Mouse (Mus musculus): ENCODE results near the gene Slc37a1. TPM values are rescaled to one million over a fixed set of nuclear protein-coding genes. Genes with fewer than 3 reads are reported as not detected.

Gene Slc37a1
- polyA plus RNA-seq, 1 experiment from 2014 or later = 3.9 TPM

DNA sequence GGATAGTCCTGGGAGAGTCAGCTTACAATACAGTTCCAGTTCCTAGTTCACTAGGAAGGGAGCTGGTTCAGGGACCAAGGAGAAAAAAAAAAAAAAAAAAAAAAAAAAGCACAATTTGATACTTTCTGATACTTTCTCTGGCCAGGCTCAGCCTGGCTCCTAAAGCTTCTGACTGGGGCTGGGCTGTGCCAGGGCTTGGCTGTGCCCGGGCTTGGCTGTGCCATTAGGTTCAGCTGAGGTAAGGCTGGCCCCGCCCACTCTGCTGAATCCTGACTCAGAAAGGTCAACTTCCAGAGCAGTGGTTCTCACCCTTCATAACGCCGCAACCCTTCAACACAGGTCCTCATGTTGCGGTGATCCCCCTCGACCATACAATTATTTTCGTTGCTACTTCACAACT, 26.2 kb upstream of the Slc37a1 start:
- H3K9me3 ChIP-seq (replicated peaks; ENCODE audit: low read length) = no peaks in the 10 kb centered on the region
- no peak overlapping the region for H3K27ac ChIP-seq
- no peak overlapping the region for H3K9ac ChIP-seq (ENCODE audit: low read depth, low read length)
- no peaks in the 10 kb centered on the region for H3K4me1 ChIP-seq (replicated peaks; ENCODE audit: insufficient read depth, low read length)
- H3K27me3 ChIP-seq (ENCODE audit: insufficient read depth, low read length) = no peaks in the 10 kb centered on the region
- ATAC-seq (replicated peaks; ENCODE audit: low FRiP score, low read depth) (no peak), DNase-seq (ENCODE audit: low spot score) (no peak)
- no peaks in the 10 kb centered on the region for H3K36me3 ChIP-seq (ENCODE audit: insufficient read depth, low read length)
- 48% methylated on average over 7 of the region's 7 CpGs for WGBS
- no peak overlapping the region for H3K4me2 ChIP-seq (ENCODE audit: low read length)
- no peak overlapping the region for H3K4me3 ChIP-seq (replicated peaks; ENCODE audit: low read depth, low read length)
- TF ChIP-seq CTCF (IDR thresholded peaks at IDR 0.05; ENCODE audit: low read depth) = no peak

DNA sequence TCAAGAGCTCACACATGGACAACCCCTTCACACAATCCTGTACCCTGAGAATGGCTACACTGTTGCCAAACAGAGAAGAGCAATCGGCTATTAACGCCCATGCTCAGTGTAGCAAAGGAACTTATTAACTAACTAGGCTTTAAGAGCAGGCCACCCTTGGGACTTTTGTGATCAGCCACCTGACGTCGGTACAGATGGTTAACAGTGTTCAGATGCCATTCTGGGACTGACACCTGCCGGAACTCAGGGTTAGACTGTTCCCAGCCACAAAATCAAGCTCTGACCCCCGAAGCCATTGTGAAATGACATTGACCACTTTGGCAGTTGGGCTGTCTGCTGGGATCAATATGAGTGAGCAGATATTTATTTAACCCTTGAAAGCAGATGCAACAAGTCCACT, 25.2 kb upstream of the Slc37a1 start:
- no peak for DNase-seq (ENCODE audit: low spot score)
- Histone ChIP-seq H3K36me3 (ENCODE audit: insufficient read depth, low read length) (no peaks in the 10 kb centered on the region), H3K9ac (ENCODE audit: low read depth, low read length) (no peak overlapping the region), H3K4me1 (replicated peaks; ENCODE audit: insufficient read depth, low read length) (no peaks in the 10 kb centered on the region), H3K9me3 (replicated peaks; ENCODE audit: low read length) (no peaks in the 10 kb centered on the region), H3K4me2 (ENCODE audit: low read length) (no peak overlapping the region), H3K4me3 (replicated peaks; ENCODE audit: low read depth, low read length) (no peak overlapping the region), H3K27me3 (ENCODE audit: insufficient read depth, low read length) (no peaks in the 10 kb centered on the region), H3K27ac (no peak overlapping the region)
- no peak for TF ChIP-seq CTCF (IDR thresholded peaks at IDR 0.05; ENCODE audit: low read depth)
- WGBS = 67% methylated on average over 6 of the region's 6 CpGs
- ATAC-seq (replicated peaks; ENCODE audit: low FRiP score, low read depth) = no peak

DNA sequence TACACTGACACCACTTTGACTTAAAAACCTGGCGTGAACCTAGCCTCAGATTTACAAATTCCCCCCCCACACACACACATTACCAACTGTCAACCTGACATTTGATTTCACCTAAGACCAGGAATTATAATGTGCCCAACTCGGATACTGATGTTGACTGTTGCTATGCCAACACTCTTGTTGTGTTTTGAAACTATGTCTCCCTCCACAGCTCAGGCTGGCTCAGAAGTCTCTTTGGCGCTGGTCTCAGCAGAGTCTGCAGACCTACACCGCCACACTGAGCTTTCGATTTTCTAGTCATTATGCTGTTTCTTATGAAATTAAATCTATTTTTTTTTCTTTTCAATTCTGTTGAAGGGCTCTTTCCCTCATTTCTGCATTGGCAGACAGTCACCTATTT, 23.9 kb upstream of the Slc37a1 start:
- DNase-seq (ENCODE audit: low spot score) (no peak), ATAC-seq (replicated peaks; ENCODE audit: low FRiP score, low read depth) (no peak)
- whole genome bisulfite sequencing = 50% methylated on average over 5 of the region's 5 CpGs

DNA sequence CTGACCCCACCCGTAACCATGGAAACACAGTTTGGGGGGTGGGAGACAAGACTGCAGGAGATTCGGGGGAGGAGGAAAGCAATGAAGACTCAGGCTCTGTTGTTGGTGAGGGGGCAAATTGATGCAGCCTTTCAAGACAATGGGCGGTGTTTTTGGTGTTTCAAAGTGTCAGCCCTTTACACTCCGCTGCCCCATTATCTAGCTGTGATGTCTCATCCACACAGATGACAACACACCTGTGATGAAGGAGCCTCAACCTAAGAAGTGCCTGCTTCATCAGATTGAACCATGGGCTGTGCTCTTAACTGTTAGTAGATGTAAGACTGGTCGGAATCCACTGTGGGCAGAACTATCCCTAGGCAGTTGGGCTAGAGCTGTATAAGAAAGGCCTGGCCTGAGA, 22.8 kb upstream of the Slc37a1 start:
- H3K27ac ChIP-seq = no peak overlapping the region
- no peak overlapping the region for H3K4me3 ChIP-seq (replicated peaks; ENCODE audit: low read depth, low read length)
- no peak for ATAC-seq (replicated peaks; ENCODE audit: low FRiP score, low read depth)
- no peaks in the 10 kb centered on the region for H3K36me3 ChIP-seq (ENCODE audit: insufficient read depth, low read length)
- H3K9me3 ChIP-seq (replicated peaks; ENCODE audit: low read length) = no peaks in the 10 kb centered on the region
- no peak for TF ChIP-seq CTCF (IDR thresholded peaks at IDR 0.05; ENCODE audit: low read depth)
- no peaks in the 10 kb centered on the region for H3K27me3 ChIP-seq (ENCODE audit: insufficient read depth, low read length)
- no peaks in the 10 kb centered on the region for H3K4me1 ChIP-seq (replicated peaks; ENCODE audit: insufficient read depth, low read length)
- H3K9ac ChIP-seq (ENCODE audit: low read depth, low read length) = no peak overlapping the region
- 89% methylated on average over 5 of the region's 5 CpGs for WGBS
- no peak for DNase-seq (ENCODE audit: low spot score)
- no peak overlapping the region for H3K4me2 ChIP-seq (ENCODE audit: low read length)

More for the DNA sequence above, 23.9 kb upstream of the Slc37a1 start:
- Histone ChIP-seq H3K9me3 (replicated peaks; ENCODE audit: low read length) (no peaks in the 10 kb centered on the region), H3K27me3 (ENCODE audit: insufficient read depth, low read length) (no peaks in the 10 kb centered on the region), H3K36me3 (ENCODE audit: insufficient read depth, low read length) (no peaks in the 10 kb centered on the region), H3K4me1 (replicated peaks; ENCODE audit: insufficient read depth, low read length) (no peaks in the 10 kb centered on the region), H3K27ac (no peak overlapping the region), H3K9ac (ENCODE audit: low read depth, low read length) (no peak overlapping the region), H3K4me2 (ENCODE audit: low read length) (no peak overlapping the region), H3K4me3 (replicated peaks; ENCODE audit: low read depth, low read length) (no peak overlapping the region)
- TF ChIP-seq CTCF (IDR thresholded peaks at IDR 0.05; ENCODE audit: low read depth) = no peak

DNA sequence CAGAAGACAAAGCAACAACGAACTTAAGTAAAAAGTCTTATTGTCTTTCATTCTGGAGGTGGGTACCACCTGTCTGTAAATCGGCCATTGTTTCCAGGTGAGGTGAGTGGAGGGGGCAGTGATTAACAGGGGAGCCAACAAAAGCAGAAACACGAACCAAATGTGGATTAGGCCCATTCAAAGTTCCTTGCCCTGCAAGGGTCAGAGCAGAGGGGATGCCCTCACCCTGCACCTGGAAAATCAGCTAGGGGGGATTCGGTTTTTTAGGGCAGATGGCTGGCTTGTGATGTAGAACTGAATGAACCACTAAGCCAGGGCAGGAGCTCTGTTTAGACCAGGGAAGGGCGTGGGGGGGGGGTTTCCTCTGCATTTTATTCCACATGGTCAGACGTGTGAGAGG, 22.2 kb upstream of the Slc37a1 start:
- 65% methylated on average over 6 of the region's 6 CpGs for WGBS
- Histone ChIP-seq H3K27ac (no peak overlapping the region), H3K36me3 (ENCODE audit: insufficient read depth, low read length) (no peaks in the 10 kb centered on the region), H3K9ac (ENCODE audit: low read depth, low read length) (no peak overlapping the region), H3K9me3 (replicated peaks; ENCODE audit: low read length) (no peaks in the 10 kb centered on the region), H3K27me3 (ENCODE audit: insufficient read depth, low read length) (no peaks in the 10 kb centered on the region), H3K4me2 (ENCODE audit: low read length) (no peak overlapping the region), H3K4me1 (replicated peaks; ENCODE audit: insufficient read depth, low read length) (no peaks in the 10 kb centered on the region), H3K4me3 (replicated peaks; ENCODE audit: low read depth, low read length) (no peak overlapping the region)
- ATAC-seq (replicated peaks; ENCODE audit: low FRiP score, low read depth) (no peak), DNase-seq (ENCODE audit: low spot score) (no peak)
- TF ChIP-seq CTCF (IDR thresholded peaks at IDR 0.05; ENCODE audit: low read depth) = no peak

DNA sequence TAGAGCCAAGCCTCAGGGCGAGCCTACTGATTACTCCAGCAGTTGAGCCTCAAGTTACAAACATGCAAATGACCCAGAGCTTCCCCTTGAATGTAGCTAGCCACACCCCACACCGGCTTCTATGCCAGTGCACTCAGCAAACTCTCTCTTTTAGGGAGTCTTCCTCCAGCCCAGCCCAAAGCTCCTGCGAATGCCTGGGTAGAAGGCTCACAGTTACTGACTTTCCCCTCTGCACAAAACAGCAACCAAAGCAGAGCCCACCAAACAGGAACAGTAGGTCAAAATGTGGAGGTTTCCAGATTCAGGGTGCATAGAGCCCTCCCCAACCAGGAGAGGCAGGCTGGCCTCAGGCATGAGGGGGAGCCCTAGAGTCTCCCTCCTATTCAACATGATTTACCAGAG, 21.4 kb upstream of the Slc37a1 start:
- 13% methylated on average over 3 of the region's 3 CpGs for WGBS
- TF ChIP-seq CTCF (IDR thresholded peaks at IDR 0.05; ENCODE audit: low read depth) = no peak
- Histone ChIP-seq H3K27me3 (ENCODE audit: insufficient read depth, low read length) (no peaks in the 10 kb centered on the region), H3K4me3 (replicated peaks; ENCODE audit: low read depth, low read length) (no peak overlapping the region), H3K4me2 (ENCODE audit: low read length) (no peak overlapping the region), H3K4me1 (replicated peaks; ENCODE audit: insufficient read depth, low read length) (no peaks in the 10 kb centered on the region), H3K36me3 (ENCODE audit: insufficient read depth, low read length) (no peaks in the 10 kb centered on the region), H3K9ac (ENCODE audit: low read depth, low read length) (no peak overlapping the region), H3K27ac (no peak overlapping the region), H3K9me3 (replicated peaks; ENCODE audit: low read length) (no peaks in the 10 kb centered on the region)
- no peak for ATAC-seq (replicated peaks; ENCODE audit: low FRiP score, low read depth)
- DNase-seq (ENCODE audit: low spot score) = peak; percentile 52

DNA sequence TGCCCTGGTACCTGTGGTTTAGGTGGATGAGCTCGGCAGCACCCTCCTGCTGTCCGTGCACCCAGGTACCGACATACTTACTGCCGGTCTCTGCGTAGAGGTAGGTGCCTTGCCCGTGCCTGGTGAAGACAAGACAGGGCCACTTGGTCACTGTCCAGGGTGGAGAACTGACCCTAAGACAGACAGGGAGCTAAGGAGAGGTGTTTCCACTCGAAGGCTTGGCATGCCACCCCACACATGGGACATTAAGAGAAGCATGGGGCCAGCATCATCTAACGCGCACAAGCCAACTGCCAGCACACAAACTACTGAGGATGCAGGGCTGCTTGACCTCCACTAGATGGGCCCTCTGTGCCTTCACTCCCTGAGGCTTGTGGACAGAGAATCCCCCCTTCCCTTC, 20.8 kb upstream of the Slc37a1 start:
- 97% methylated on average over 9 of the region's 9 CpGs for WGBS
- TF ChIP-seq CTCF (IDR thresholded peaks at IDR 0.05; ENCODE audit: low read depth) = no peak

More for the DNA sequence above, 20.8 kb upstream of the Slc37a1 start:
- Histone ChIP-seq H3K27me3 (ENCODE audit: insufficient read depth, low read length) (no peaks in the 10 kb centered on the region), H3K9ac (ENCODE audit: low read depth, low read length) (no peak overlapping the region), H3K36me3 (ENCODE audit: insufficient read depth, low read length) (no peaks in the 10 kb centered on the region), H3K4me1 (replicated peaks; ENCODE audit: insufficient read depth, low read length) (no peaks in the 10 kb centered on the region), H3K4me3 (replicated peaks; ENCODE audit: low read depth, low read length) (no peak overlapping the region), H3K4me2 (ENCODE audit: low read length) (no peak overlapping the region), H3K27ac (no peak overlapping the region), H3K9me3 (replicated peaks; ENCODE audit: low read length) (no peaks in the 10 kb centered on the region)
- DNase-seq (ENCODE audit: low spot score) (no peak), ATAC-seq (replicated peaks; ENCODE audit: low FRiP score, low read depth) (no peak)

Measured in kidney, postnatal 0 days (tissue).